Mouse (Mus musculus) hindbrain, embryonic 14.5 days (tissue): ENCODE measurements around the gene Nck1. TPM values are rescaled to one million over a fixed set of nuclear protein-coding genes. Genes with fewer than 3 reads are reported as not detected.
A peak's percentile ranks its signal among the peaks of the same experiment; 100 is the strongest.

Source experiments
- ATAC-seq: fragments of 200-750 bp; cut with Nextera tagmentation; 2 replicates; pipeline ENCODE4 v1.8.0; 2017; ENCODE audit warnings: moderate number of reproducible peaks, mild to moderate bottlenecking, moderate TSS enrichment, moderate library complexity; ENCODE audit not compliant: low FRiP score
- DNase-seq: peaks from one replicate; pipeline ENCODE4 v3.0.0-alpha.2; 2015; ENCODE audit warnings: low spot score
- H3K27ac ChIP-seq: fragments of 300-500 bp; sonication (generic); 2 replicates; pipeline ENCODE4 v1.5.1; 2014; ENCODE audit warnings: mild to moderate bottlenecking, moderate library complexity
- H3K27me3 ChIP-seq: fragments of 300-500 bp; sonication (generic); 2 replicates; pipeline ENCODE4 v1.6.1; 2014; ENCODE audit warnings: mild to moderate bottlenecking, low read length, mixed read lengths; ENCODE audit not compliant: control insufficient read depth, insufficient read depth
- H3K36me3 ChIP-seq: fragments of 300-500 bp; sonication (generic); replicated peaks from 2 replicates; pipeline ENCODE4 v1.6.1; 2014; ENCODE audit not compliant: control insufficient read depth, insufficient read depth
- H3K4me1 ChIP-seq: fragments of 300-500 bp; sonication (generic); replicated peaks from 2 replicates; pipeline ENCODE4 v1.6.1; 2014; ENCODE audit warnings: antibody characterized with exemption, low read length, mixed read lengths; ENCODE audit not compliant: control insufficient read depth, insufficient read depth
- H3K4me2 ChIP-seq: fragments of 300-500 bp; sonication (generic); replicated peaks from 2 replicates; pipeline ENCODE4 v1.6.1; 2014; ENCODE audit warnings: mild to moderate bottlenecking, moderate library complexity
- H3K4me3 ChIP-seq: fragments of 300-500 bp; sonication (generic); replicated peaks from 2 replicates; pipeline ENCODE4 v1.5.1; 2014; ENCODE audit warnings: mild to moderate bottlenecking, low read length
- H3K9ac ChIP-seq: fragments of 300-500 bp; sonication (generic); 2 replicates; pipeline ENCODE4 v1.6.1; 2014
- H3K9me3 ChIP-seq: fragments of 300-500 bp; sonication (generic); 2 replicates; pipeline ENCODE4 v1.6.1; 2016; ENCODE audit warnings: low read length; ENCODE audit not compliant: control insufficient read depth
- WGBS: fragments of 180-500 bp; shearing (Covaris S2); extraction: QIAGEN DNeasy Blood & Tissue Kit; methylation state at CpG from one replicate; pipeline ENCODE4 v1.1.7; 2014; 5-methylcytosine and 5-hydroxymethylcytosine counted together
- polyA plus RNA-seq: library from polyadenylated mRNA; unstranded; fragments of >200 nt; fragmentation: Nextera tagmentation; extraction: Ambion mirVana; gene quantifications from 2 replicates; pipeline ENCODE4 v1.2.1, GENCODE M21; 2014

The Nck1 gene
- polyA plus RNA-seq, 1 experiment from 2014 or later = 59.6 TPM

GRCm38 (mm10) chr9:100571511-100571910, 25.6 kb upstream of the Nck1 start:
- peak overlapping the region; percentile 83; the same call in 1 of the 2 replicates for H3K9ac ChIP-seq
- no peaks in the 10 kb centered on the region for H3K36me3 ChIP-seq
- no peaks in the 10 kb centered on the region for H3K27me3 ChIP-seq
- H3K4me3 ChIP-seq = peak overlapping the region; percentile 69; the same call in 1 of the 2 replicates
- H3K27ac ChIP-seq = 0 out of 2 replicates have a peak overlapping the region, but pooled peaks have one; percentile 63
- peaks cover 11% of the 10 kb centered on the region for H3K4me1 ChIP-seq
- 75% methylated on average over 1 of the region's 1 CpGs for WGBS
- no peak for DNase-seq
- ATAC-seq = no peak
- H3K9me3 ChIP-seq = no peaks in the 10 kb centered on the region
- peak overlapping the region; percentile 70 for H3K4me2 ChIP-seq

DNA sequence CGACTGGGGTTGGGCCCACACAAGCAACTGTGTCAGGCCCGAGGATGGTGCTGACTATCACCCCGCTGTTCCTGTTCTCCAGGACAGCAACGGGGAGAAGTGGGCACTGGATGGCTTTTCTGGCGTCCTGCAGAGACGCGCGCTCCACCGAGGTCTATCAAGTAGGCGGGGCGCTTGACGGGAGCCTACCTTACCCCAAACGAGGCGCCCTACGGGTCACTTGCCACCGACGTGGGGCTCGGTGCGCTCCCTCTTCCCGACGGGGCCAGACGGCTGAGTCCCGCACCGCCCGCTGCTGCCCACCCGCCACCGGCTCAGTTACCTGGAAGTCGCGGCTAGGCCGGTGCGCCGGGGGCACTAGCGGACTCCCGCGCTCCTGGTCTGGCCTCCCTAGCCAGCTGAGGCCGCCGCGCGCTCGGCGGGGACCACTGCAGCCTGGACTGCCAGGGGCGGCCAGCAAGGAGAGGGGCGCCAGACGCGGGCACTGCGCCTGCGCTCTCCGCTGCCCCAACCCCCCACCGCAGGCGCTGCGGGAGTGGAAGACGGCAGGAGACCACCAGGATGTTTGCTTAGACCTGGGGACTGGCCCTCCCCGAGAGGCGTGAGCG, 24.8 kb upstream of the Nck1 start, which contains the start of gene Slc35g2:
TSS of gene Slc35g2 (minus strand) at position 465 of the 608 bp plus-strand sequence.
- peak; percentile 93 for ATAC-seq
- DNase-seq = peak; percentile 74
- Histone ChIP-seq H3K27me3 (no peaks in the 10 kb centered on the region), H3K4me2 (peak within 1 kb of the TSS; percentile 70), H3K9ac (peak within 1 kb of the TSS; percentile 83), H3K9me3 (no peaks in the 10 kb centered on the region), H3K27ac (peak within 1 kb of the TSS; percentile 63), H3K4me1 (peaks cover 11% of the 10 kb centered on the region), H3K4me3 (peak within 1 kb of the TSS; percentile 69), H3K36me3 (no peaks in the 10 kb centered on the region)
- WGBS = under 1% methylated on average over 54 of the region's 55 CpGs

- H3K9ac ChIP-seq = peak overlapping the region; percentile 83
These were observed 24.1 kb upstream of the Nck1 start for GRCm38 (mm10) chr9:100569798-100570625.

DNA sequence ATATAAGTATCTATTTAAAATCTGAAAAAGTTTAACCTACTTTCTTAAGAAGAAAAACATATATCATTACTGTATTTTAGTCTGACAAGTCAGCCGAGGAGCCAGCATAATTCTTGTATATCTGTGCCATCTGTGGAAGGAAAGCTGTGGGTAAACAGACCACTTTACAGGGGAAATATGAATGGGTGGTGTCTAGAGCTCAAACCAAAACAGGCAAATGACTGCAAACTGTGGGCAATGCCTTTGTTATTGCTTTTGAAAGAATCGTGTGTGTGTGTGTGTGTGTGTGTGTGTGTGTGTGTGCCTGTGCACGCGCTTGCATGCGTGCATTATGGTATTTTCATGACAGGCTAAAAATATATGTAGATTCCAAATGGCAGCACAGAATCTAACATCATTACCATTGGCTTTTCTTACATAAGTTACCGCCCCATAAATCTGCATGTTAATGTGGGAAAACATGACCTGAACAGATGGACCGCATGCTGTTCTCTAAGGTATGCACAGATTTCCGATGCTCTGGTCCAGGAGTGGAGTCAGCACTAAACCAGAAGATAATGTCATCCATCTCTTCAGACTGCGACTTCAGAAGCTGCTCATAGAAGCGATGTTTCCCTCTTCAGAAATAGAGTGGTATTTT, 14.4 kb upstream of the Nck1 start:
- WGBS = 77% methylated on average over 10 of the region's 10 CpGs

More at GRCm38 (mm10) chr9:100569798-100570625, 24.1 kb upstream of the Nck1 start:
- ATAC-seq (peak; percentile 54; the same call in 1 of the 2 replicates), DNase-seq (peak; percentile 35)
- Histone ChIP-seq H3K4me1 (peaks cover 11% of the 10 kb centered on the region), H3K27me3 (no peaks in the 10 kb centered on the region), H3K4me3 (peak overlapping the region; percentile 69), H3K4me2 (peak overlapping the region; percentile 70), H3K27ac (peak overlapping the region; percentile 63; the same call in 1 of the 2 replicates), H3K9me3 (no peaks in the 10 kb centered on the region), H3K36me3 (no peaks in the 10 kb centered on the region)
- 9% methylated on average over 32 of the region's 32 CpGs for WGBS

GRCm38 (mm10) chr9:100558991-100559390, 13.1 kb upstream of the Nck1 start:
- no peaks in the 10 kb centered on the region for H3K4me1 ChIP-seq
- no peak overlapping the region for H3K4me2 ChIP-seq
- no peaks in the 10 kb centered on the region for H3K9me3 ChIP-seq
- no peak overlapping the region for H3K9ac ChIP-seq
- ATAC-seq (no peak), DNase-seq (no peak)
- no peaks in the 10 kb centered on the region for H3K36me3 ChIP-seq
- no peak overlapping the region for H3K27ac ChIP-seq
- H3K27me3 ChIP-seq = no peaks in the 10 kb centered on the region
- no peak overlapping the region for H3K4me3 ChIP-seq

More for the DNA sequence above, 14.4 kb upstream of the Nck1 start:
- Histone ChIP-seq H3K4me3 (no peak overlapping the region), H3K36me3 (no peaks in the 10 kb centered on the region), H3K4me1 (no peaks in the 10 kb centered on the region), H3K27me3 (no peaks in the 10 kb centered on the region), H3K9me3 (no peaks in the 10 kb centered on the region), H3K27ac (no peak overlapping the region), H3K4me2 (no peak overlapping the region), H3K9ac (no peak overlapping the region)
- DNase-seq (no peak), ATAC-seq (no peak)

DNA sequence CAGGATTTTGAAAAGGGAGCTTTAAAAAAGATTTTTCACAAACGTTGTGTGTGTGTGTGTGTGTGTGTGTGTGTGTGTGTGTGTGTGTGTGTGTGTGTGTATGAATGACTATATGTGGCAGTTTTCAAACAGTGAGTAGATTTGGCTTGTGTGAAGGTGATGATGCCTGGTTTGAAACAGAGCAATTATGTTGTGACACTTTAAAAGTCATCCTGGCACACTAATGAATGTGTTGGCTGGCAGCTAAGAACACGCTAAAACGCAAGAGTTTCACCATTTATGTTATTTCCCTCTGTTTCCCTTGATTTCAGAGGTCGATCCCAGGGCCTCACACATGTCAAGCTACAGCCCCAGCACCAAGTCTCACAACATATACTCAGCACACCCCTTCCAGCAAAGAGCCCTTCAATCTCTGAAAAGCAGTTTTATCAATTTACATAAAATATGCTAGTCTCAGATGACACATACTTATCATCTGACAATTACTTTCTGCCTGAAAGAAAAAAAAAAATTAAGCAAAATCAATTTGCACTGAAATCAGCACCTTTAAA, 12.2 kb upstream of the Nck1 start:
- Histone ChIP-seq H3K4me2 (no peak overlapping the region), H3K27me3 (no peaks in the 10 kb centered on the region), H3K36me3 (peaks cover 2% of the 10 kb centered on the region; the same call in 1 of the 2 replicates), H3K9ac (no peak overlapping the region), H3K9me3 (peaks cover under 1% of the 10 kb centered on the region; the same call in 1 of the 2 replicates), H3K4me1 (no peaks in the 10 kb centered on the region), H3K4me3 (no peak overlapping the region), H3K27ac (no peak overlapping the region)
- 81% methylated on average over 4 of the region's 4 CpGs for WGBS
- ATAC-seq = no peak
- DNase-seq = no peak

- H3K27me3 ChIP-seq = no peaks in the 10 kb centered on the region
- H3K4me2 ChIP-seq = no peak overlapping the region
- WGBS = 76% methylated on average over 5 of the region's 5 CpGs
- H3K27ac ChIP-seq = no peak overlapping the region
- H3K36me3 ChIP-seq = peaks cover 14% of the 10 kb centered on the region
- ATAC-seq (no peak), DNase-seq (no peak)
- peaks cover 8% of the 10 kb centered on the region; the same call in 1 of the 2 replicates for H3K9me3 ChIP-seq
- H3K9ac ChIP-seq = no peak overlapping the region
- H3K4me1 ChIP-seq = no peaks in the 10 kb centered on the region
- H3K4me3 ChIP-seq = no peak overlapping the region
These were observed 9.8 kb upstream of the Nck1 start for GRCm38 (mm10) chr9:100555686-100556085.

DNA sequence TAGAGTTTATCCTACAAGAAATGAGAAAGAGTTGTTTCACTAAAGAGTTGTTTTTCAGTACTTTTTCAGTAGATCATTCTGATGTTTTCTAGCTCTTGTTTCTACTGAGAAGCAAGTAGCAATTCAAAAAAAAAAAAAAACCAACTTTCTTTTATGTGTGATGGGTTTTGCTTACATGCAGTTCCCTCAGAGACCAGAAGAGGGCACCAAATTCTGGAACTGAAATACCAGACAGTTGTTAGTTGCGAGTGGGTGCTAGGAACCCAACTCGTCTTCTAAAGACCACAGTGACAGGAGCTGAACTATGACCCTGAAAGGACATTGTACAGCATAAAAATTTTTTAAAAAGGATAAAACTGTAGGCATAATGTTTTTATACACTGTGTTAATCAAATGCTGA, 2.4 kb upstream of the Nck1 start:
- no peak overlapping the region for H3K9ac ChIP-seq
- 95% methylated on average over 2 of the region's 2 CpGs for WGBS
- peaks cover 14% of the 10 kb centered on the region for H3K36me3 ChIP-seq
- no peak for ATAC-seq
- no peak for DNase-seq
- no peak overlapping the region for H3K4me2 ChIP-seq
- H3K4me1 ChIP-seq = peaks cover 20% of the 10 kb centered on the region
- no peak overlapping the region for H3K4me3 ChIP-seq
- H3K27me3 ChIP-seq = no peaks in the 10 kb centered on the region
- H3K27ac ChIP-seq = no peak overlapping the region
- peaks cover 18% of the 10 kb centered on the region for H3K9me3 ChIP-seq

DNA sequence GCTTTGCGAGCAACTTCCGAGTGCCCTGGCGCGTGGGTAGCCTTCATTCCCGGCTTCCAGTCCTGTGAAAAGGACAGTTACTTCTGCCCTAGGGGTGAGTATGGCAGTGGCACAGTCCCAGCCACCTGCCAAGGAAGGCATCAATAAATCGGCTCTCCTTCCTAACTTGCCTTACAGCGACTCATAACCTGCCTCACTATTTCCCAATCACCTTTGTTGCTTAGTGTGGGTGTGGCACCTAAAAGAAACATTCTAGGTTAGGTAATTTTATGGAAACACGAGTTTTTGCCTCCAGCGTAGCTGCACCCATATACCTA, 618 bp upstream of the Nck1 start:
- H3K36me3 ChIP-seq = 0 out of 2 replicates have a peak, but pooled peaks cover 2% of the 10 kb centered on the region
- peak overlapping the region; percentile 93 for H3K9ac ChIP-seq
- H3K27ac ChIP-seq = peak overlapping the region; percentile 95
- H3K4me3 ChIP-seq = peak overlapping the region; percentile 98
- DNase-seq (no peak), ATAC-seq (peak; percentile 29; the same call in 1 of the 2 replicates)
- no peaks in the 10 kb centered on the region for H3K27me3 ChIP-seq
- WGBS = 12% methylated on average over 9 of the region's 9 CpGs
- peaks cover 26% of the 10 kb centered on the region for H3K4me1 ChIP-seq
- peaks cover 9% of the 10 kb centered on the region for H3K9me3 ChIP-seq
- peak overlapping the region; percentile 74 for H3K4me2 ChIP-seq
